Mouse (Mus musculus) neural tube, embryonic 11.5 days (tissue): ENCODE data around the gene Gga3. TPM values are rescaled to one million over a fixed set of nuclear protein-coding genes. Genes with fewer than 3 reads are reported as not detected.

Experiments
- ATAC-seq: fragments of 200-750 bp; cut with Nextera tagmentation; 2 replicates; pipeline ENCODE4 v1.8.0; 2017; ENCODE audit warnings: moderate number of reproducible peaks, mild to moderate bottlenecking, moderate TSS enrichment, moderate library complexity; ENCODE audit not compliant: insufficient read depth, low FRiP score, low TSS enrichment
- DNase-seq: peaks from one replicate; pipeline ENCODE4 v3.0.0-alpha.2; 2015; ENCODE audit warnings: low spot score
- H3K27ac ChIP-seq: fragments of 300-500 bp; sonication (generic); 2 replicates; pipeline ENCODE4 v1.5.1; 2014; ENCODE audit warnings: low read depth, mild to moderate bottlenecking, low read length
- H3K27me3 ChIP-seq: fragments of 300-500 bp; sonication (generic); 2 replicates; pipeline ENCODE4 v1.6.1; 2014; ENCODE audit warnings: mild to moderate bottlenecking, low read length, mixed read lengths; ENCODE audit not compliant: control insufficient read depth, insufficient read depth
- H3K36me3 ChIP-seq: fragments of 300-500 bp; sonication (generic); 2 replicates; pipeline ENCODE4 v1.6.1; 2014; ENCODE audit warnings: mild to moderate bottlenecking, low read length, moderate library complexity, mixed read lengths; ENCODE audit not compliant: control insufficient read depth, insufficient read depth
- H3K4me1 ChIP-seq: fragments of 300-500 bp; sonication (generic); 2 replicates; pipeline ENCODE4 v1.6.1; 2014; ENCODE audit warnings: low read length, mixed read lengths; ENCODE audit not compliant: control insufficient read depth, insufficient read depth
- H3K4me2 ChIP-seq: fragments of 300-500 bp; sonication (generic); 2 replicates; pipeline ENCODE4 v1.6.1; 2014; ENCODE audit warnings: low read depth, mild to moderate bottlenecking, moderate library complexity
- H3K4me3 ChIP-seq: fragments of 300-500 bp; sonication (generic); 2 replicates; pipeline ENCODE4 v1.5.1; 2014; ENCODE audit warnings: low read depth, low read length
- H3K9ac ChIP-seq: fragments of 300-500 bp; sonication (generic); 2 replicates; pipeline ENCODE4 v1.6.1; 2014; ENCODE audit warnings: mild to moderate bottlenecking, low read length
- H3K9me3 ChIP-seq: fragments of 300-500 bp; sonication (generic); 2 replicates; pipeline ENCODE4 v1.6.1; 2016; ENCODE audit warnings: low read length; ENCODE audit not compliant: control insufficient read depth
- WGBS: fragments of 180-500 bp; shearing (Covaris S2); extraction: QIAGEN DNeasy Blood & Tissue Kit; methylation state at CpG from one replicate; pipeline ENCODE4 v1.1.7; 2014; 5-methylcytosine and 5-hydroxymethylcytosine counted together
- polyA plus RNA-seq: library from polyadenylated mRNA; unstranded; fragments of >200 nt; fragmentation: Nextera tagmentation; extraction: Ambion mirVana; gene quantifications from 2 replicates; pipeline ENCODE4 v1.2.1, GENCODE M21; 2014

Gene Gga3
- polyA plus RNA-seq, 1 experiment from 2014 or later: 31.7 TPM

DNA sequence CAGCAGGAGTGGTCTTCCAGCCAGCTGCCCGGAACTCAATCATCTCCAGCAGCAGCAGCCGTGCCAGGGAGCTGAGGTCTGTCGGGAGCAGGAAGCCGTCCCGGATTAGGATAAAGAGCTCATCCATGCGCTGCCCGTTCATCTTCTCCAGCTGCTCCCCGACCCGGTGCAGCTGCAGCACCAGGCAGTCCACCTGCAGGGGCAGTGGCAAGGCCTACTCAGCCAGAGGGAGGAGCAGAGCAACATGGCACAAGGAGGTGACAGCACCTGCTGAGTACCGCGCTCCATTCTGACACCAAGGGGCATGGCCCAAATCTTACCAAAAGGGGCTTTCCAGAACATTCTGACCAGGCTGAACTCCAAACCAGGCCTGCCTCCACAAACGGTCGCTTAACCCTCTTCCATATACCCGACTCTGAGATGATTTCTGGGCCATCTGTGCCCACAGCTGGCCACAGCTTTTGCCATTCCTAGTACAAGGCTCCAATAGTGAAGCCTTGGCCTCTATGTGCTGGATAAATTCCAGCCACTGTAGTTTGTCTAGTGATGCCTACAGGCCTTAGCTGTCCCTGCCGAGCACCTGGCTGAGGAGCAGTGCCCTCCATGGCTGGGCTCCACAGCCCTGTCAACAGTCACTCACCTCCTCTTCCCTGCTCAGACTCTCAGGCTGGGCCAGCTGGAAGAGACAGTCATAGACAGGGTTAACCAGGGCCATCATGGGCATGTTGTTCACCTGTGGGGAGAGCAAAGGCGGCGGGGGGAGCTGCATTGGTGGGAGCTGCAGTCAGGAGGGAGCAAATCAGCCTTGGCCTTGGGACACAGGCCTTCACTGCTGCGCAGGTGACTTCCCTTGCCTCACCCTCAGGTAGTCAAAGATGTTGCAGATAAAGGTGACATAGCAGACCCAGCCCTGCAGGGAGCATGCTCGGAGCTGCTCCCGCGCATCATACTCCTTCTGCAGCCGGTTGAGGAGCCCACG lies 4.9 kb upstream of the Gga3 start:
- H3K9ac ChIP-seq: no peak overlapping the region

DNA sequence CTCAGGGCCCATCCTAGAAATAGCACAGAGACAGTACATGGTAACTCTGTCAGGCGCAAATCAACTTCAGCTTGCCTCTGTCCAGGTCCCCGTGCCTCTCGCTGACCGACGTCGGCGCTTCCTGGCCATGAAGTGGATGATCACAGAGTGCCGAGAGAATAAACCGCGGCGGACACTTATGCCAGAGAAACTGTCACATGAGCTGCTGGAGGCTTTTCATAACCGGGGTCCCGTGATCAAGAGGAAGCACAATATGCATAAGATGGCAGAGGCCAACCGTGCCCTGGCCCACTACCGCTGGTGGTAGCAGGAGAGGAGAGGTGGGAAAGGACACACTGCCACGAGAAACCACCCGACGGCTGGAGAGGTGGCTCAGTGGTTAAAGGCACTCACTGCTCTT lies 2.9 kb upstream of the Gga3 start:
- H3K27ac ChIP-seq: no peak overlapping the region
- WGBS: 94% methylated on average over 18 of the region's 18 CpGs
- no peak overlapping the region for H3K9ac ChIP-seq
- no peaks in the 10 kb centered on the region for H3K9me3 ChIP-seq
- H3K36me3 ChIP-seq: peaks cover 13% of the 10 kb centered on the region
- no peak for DNase-seq
- H3K27me3 ChIP-seq: no peaks in the 10 kb centered on the region
- H3K4me2 ChIP-seq: no peak overlapping the region
- no peak overlapping the region for H3K4me3 ChIP-seq
- H3K4me1 ChIP-seq: peaks cover 16% of the 10 kb centered on the region
- ATAC-seq: no peak

More for the DNA sequence above, 4.9 kb upstream of the Gga3 start:
- Histone ChIP-seq H3K27me3 (no peaks in the 10 kb centered on the region), H3K27ac (no peak overlapping the region), H3K4me1 (peaks cover 4% of the 10 kb centered on the region; the same call in 1 of the 2 replicates), H3K36me3 (peaks cover 13% of the 10 kb centered on the region), H3K9me3 (no peaks in the 10 kb centered on the region), H3K4me2 (no peak overlapping the region), H3K4me3 (no peak overlapping the region)
- DNase-seq: no peak
- WGBS: 82% methylated on average over 23 of the region's 23 CpGs
- no peak for ATAC-seq

DNA sequence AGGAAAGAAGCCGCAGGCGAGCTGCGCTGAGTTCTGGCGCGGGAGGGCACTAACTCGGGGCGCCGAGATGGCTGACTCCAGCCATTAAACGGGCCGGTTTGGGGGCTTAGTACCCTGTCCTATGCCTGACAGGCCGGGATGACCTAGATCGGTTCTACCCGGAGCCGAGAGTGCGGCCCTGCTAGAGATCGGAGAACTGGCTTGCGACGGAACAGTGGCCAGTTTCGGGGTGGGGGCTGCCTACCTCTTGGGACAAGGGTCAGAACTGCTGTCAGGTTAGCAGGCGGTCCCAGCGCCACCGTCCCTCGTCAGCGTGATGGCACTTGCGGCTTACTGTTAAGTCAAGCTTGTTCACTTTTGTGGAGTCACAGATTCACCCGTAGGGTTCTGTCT lies 449 bp upstream of the Gga3 start:
- Histone ChIP-seq H3K9me3 (no peaks in the 10 kb centered on the region), H3K27ac (peak overlapping the region; percentile 83), H3K27me3 (no peaks in the 10 kb centered on the region), H3K4me1 (peaks cover 16% of the 10 kb centered on the region), H3K36me3 (peaks cover 15% of the 10 kb centered on the region), H3K4me3 (peak overlapping the region; percentile 98), H3K9ac (peak overlapping the region; percentile 95), H3K4me2 (peak overlapping the region; percentile 83)
- peak; percentile 42; the same call in 1 of the 2 replicates for ATAC-seq
- peak; percentile 33 for DNase-seq
- WGBS: under 1% methylated on average over 26 of the region's 26 CpGs

DNA sequence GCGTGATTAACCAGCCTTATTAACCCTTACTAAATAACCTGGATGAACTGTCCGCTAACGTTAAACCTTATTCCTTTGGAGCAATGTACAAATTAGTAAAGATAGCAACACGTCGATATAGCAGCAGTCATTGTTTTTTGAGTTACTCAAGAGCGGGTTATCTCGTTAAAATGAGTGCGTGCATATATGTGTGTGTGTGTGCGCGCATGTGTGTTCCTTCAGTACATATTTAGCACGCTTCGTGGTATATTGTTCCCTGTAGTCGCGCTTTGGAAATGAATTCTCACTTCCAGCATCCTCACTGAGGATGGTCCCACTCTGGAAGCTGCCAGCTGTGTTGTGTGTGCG lies 749 bp downstream of the Gga3 start:
- DNase-seq (no peak), ATAC-seq (no peak)
- WGBS: 7% methylated on average over 15 of the region's 15 CpGs
- H3K27me3 ChIP-seq: no peaks in the 10 kb centered on the region
- peak overlapping the region; percentile 83 for H3K4me2 ChIP-seq
- H3K4me1 ChIP-seq: peaks cover 16% of the 10 kb centered on the region
- H3K36me3 ChIP-seq: peaks cover 19% of the 10 kb centered on the region
- H3K4me3 ChIP-seq: peak overlapping the region; percentile 98
- no peaks in the 10 kb centered on the region for H3K9me3 ChIP-seq
- H3K27ac ChIP-seq: peak overlapping the region; percentile 83
- peak overlapping the region; percentile 95 for H3K9ac ChIP-seq

DNA sequence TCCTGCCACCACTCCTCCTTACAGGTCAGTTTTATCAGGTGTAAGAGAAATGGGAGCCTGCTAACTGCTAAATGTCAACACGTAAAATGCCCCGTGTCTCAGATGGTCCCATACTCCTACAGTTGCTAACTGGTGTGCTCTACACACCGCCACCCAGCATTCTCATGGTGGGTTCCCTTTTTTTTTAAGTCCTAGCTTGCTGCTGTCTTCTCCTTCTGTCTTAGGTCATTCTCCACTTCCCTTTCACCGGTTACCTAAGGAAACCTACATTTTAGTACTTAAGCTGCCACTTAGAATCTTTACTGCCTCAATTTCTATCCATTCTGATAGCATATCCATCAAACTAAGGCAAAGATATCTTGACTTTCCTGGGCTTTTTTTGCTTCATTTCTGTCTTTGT lies 2.7 kb downstream of the Gga3 start:
- Histone ChIP-seq H3K27me3 (no peaks in the 10 kb centered on the region), H3K9ac (no peak overlapping the region), H3K36me3 (peaks cover 6% of the 10 kb centered on the region), H3K4me3 (no peak overlapping the region), H3K4me1 (peaks cover 16% of the 10 kb centered on the region), H3K27ac (no peak overlapping the region), H3K4me2 (no peak overlapping the region), H3K9me3 (no peaks in the 10 kb centered on the region)
- WGBS: 96% methylated on average over 4 of the region's 4 CpGs
- DNase-seq (no peak), ATAC-seq (no peak)

DNA sequence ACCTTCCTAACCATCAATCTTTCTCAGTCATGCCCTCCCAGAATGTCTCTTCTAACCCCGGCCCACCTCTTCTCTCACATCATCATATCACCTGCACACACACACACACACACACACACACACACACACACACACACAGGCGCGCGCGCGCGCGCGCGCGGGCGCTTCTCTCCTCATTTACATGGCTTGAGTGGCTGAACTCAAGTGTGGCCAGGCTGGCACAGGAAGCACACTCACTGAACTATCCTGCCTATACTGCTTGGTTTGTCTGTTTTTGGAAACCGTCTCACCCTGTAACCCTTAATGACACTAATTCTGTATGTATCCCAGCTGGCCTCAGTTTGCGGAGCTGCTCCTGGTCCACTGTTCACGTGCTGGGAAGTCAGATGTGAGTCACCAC lies 3.1 kb downstream of the Gga3 start:
- WGBS: 97% methylated on average over 15 of the region's 15 CpGs
- no peak for ATAC-seq

DNA sequence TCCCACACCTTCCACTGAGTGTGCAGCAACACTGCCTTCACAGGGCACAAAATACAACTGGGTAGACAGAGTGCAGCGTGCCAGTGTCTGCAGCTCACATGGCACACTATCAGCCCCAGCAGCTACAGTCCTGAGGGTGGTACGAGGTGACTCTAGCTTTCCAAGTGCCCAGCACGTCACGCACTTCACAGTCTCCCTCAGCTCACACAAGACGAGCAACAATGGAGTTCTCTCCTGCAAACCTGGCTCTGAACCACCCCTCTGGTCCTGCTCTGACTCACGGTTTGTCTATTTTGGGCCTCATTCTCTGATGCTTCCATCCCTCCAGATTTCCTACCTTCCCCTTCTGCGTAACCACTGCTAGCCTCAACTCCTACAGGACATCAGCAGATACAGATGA lies 4.1 kb downstream of the Gga3 start:
- Histone ChIP-seq H3K9me3 (no peaks in the 10 kb centered on the region), H3K36me3 (peaks cover 8% of the 10 kb centered on the region), H3K4me3 (no peak overlapping the region), H3K4me1 (peaks cover 14% of the 10 kb centered on the region), H3K27ac (no peak overlapping the region), H3K9ac (no peak overlapping the region), H3K4me2 (no peak overlapping the region), H3K27me3 (no peaks in the 10 kb centered on the region)
- DNase-seq (no peak), ATAC-seq (no peak)
- WGBS: 94% methylated on average over 7 of the region's 7 CpGs

More for the DNA sequence above, 3.1 kb downstream of the Gga3 start:
- no peak for DNase-seq
- no peak overlapping the region for H3K4me2 ChIP-seq
- peaks cover 6% of the 10 kb centered on the region for H3K36me3 ChIP-seq
- no peak overlapping the region for H3K4me3 ChIP-seq
- H3K9ac ChIP-seq: no peak overlapping the region
- no peak overlapping the region for H3K27ac ChIP-seq
- peaks cover 16% of the 10 kb centered on the region for H3K4me1 ChIP-seq
- H3K9me3 ChIP-seq: no peaks in the 10 kb centered on the region
- H3K27me3 ChIP-seq: no peaks in the 10 kb centered on the region

DNA sequence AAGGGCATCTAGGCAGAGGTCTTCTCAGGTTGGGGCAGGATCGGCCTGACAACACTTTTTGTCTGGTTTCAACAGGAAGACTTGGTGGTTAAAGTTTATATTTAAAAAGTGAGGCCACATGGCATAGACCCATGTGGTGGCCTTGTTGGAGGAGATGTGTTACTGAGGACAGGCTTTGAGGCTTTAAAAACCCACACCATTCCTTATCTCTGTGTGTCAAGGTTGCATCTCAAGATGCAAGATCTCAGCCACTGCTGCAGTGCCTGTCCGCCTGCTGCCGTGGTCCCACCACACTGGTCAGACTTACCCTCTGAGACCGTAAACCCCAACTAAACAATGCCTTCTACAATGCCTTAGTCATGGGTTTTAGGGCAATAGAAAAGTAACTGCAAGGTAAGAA lies 5.5 kb downstream of the Gga3 start:
- WGBS: 85% methylated on average over 4 of the region's 4 CpGs
- Histone ChIP-seq H3K9ac (no peak overlapping the region), H3K27ac (no peak overlapping the region), H3K36me3 (peaks cover 13% of the 10 kb centered on the region), H3K27me3 (no peaks in the 10 kb centered on the region), H3K4me3 (no peak overlapping the region), H3K4me1 (peaks cover 11% of the 10 kb centered on the region), H3K9me3 (no peaks in the 10 kb centered on the region), H3K4me2 (no peak overlapping the region)
- ATAC-seq (no peak), DNase-seq (no peak)

DNA sequence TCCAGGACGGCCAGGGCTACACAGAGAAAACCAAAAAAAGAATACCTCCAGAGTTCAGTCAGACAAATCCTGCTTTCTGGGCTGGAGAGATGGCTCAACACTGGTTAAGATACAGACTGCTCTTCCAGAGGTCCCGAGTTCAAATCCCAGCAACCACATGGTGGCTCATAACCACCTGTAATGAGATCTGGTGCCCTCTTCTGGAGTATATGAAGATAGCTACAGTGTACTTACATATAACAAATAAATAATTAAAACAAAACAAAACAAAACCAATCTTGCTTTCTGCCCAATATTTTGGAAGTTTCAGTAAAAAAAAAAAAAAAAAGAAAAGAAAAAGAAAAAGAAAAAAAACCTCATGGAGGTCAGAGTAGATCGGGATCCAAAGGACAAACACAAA lies 8.6 kb downstream of the Gga3 start:
- no peaks in the 10 kb centered on the region for H3K4me1 ChIP-seq
- H3K36me3 ChIP-seq: peaks cover 16% of the 10 kb centered on the region
- no peak for ATAC-seq
- no peak overlapping the region for H3K9ac ChIP-seq
- no peak for DNase-seq
- no peak overlapping the region for H3K27ac ChIP-seq
- no peak overlapping the region for H3K4me3 ChIP-seq
- H3K9me3 ChIP-seq: no peaks in the 10 kb centered on the region
- H3K27me3 ChIP-seq: no peaks in the 10 kb centered on the region
- WGBS: 96% methylated on average over 3 of the region's 3 CpGs
- H3K4me2 ChIP-seq: no peak overlapping the region
